Mouse (Mus musculus): ENCODE data around the gene Fam180a.

GRCm38 (mm10) chr6:35277903-35278587 lies 47.9 kb downstream of the Fam180a start:
- no peak for TF ChIP-seq CTCF (IDR thresholded peaks at IDR 0.05)
- TF ChIP-seq EP300 (IDR thresholded peaks at IDR 0.05) = no peak
